Mouse (Mus musculus): Measurements from ENCODE around the gene Eif4a3. TPM values are rescaled to one million over a fixed set of nuclear protein-coding genes. Genes with fewer than 3 reads are reported as not detected.

Gene Eif4a3
- polyA plus RNA-seq, 2 experiments from 2014 or later = 170 to 190 TPM

Other genes with a start within 250 kb of the Eif4a3 start
- 1 to 10 TPM; 2.0 to 2.4 TPM for gene Cbx4, start 213.9 kb downstream of the Eif4a3 start, polyA plus RNA-seq (2017; shearing (Covaris generic))
- gene Tbc1d16, start 71.6 kb downstream of the Eif4a3 start, polyA plus RNA-seq (2017; shearing (Covaris generic)) = under 1 TPM; 0.75 to 0.78 TPM
- 1 to 10 TPM; 1.0 to 2.0 TPM for gene Ccdc40, start 71.5 kb downstream of the Eif4a3 start, polyA plus RNA-seq (2017; shearing (Covaris generic))
- 10 to 100 TPM in 1 of 2 experiments, 1 to 10 TPM in 1; 5.9 to 11.6 TPM for gene Gaa, start 32.2 kb downstream of the Eif4a3 start, polyA plus RNA-seq (2017; shearing (Covaris generic))
- gene Card14, start 7.7 kb upstream of the Eif4a3 start, polyA plus RNA-seq (2017; shearing (Covaris generic)) = under 1 TPM in 1 of 2 experiments, not detected in 1; 0.25 TPM
- gene Sgsh, start 55.4 kb upstream of the Eif4a3 start, polyA plus RNA-seq (2017; shearing (Covaris generic)) = 10 to 100 TPM in 1 of 2 experiments, 1 to 10 TPM in 1; 7.4 to 13.7 TPM
- 10 to 100 TPM in 1 of 2 experiments, 1 to 10 TPM in 1; 8.5 to 17.3 TPM for gene Slc26a11, start 55.5 kb upstream of the Eif4a3 start, polyA plus RNA-seq (2017; shearing (Covaris generic))
- gene Rnf213, start 93.0 kb upstream of the Eif4a3 start, polyA plus RNA-seq (2017; shearing (Covaris generic)) = 10 to 100 TPM; 43.2 to 52.8 TPM
- gene Endov, start 191.3 kb upstream of the Eif4a3 start, polyA plus RNA-seq (2017; shearing (Covaris generic)) = 10 to 100 TPM; 11.9 to 15.2 TPM
- gene Nptx1, start 247.7 kb upstream of the Eif4a3 start, polyA plus RNA-seq (2017; shearing (Covaris generic)) = not detected